Mouse (Mus musculus) left cerebral cortex, adult 2 months (tissue): Measurements from ENCODE around the gene Kcnk13. TPM values are rescaled to one million over a fixed set of nuclear protein-coding genes. Genes with fewer than 3 reads are reported as not detected.

Experiments used
- DNase-seq, 2 experiments: peaks; one replicate each; pipeline ENCODE4 v3.0.0; 2021 to 2022; ENCODE audit warnings: low spot score in 2 of 2, mixed read lengths in 1 of 2; ENCODE audit errors: extremely low spot score in 1 of 2
- H3K27ac ChIP-seq: fragments of 200-600 bp; 2 replicates; pipeline ENCODE4 v1.8.1; 2022
- H3K4me3 ChIP-seq: fragments of 200-600 bp; 2 replicates; pipeline ENCODE4 v1.8.1; 2022
- CTCF ChIP-seq: fragments of 200-600 bp; IDR thresholded peaks from 2 replicates; pipeline ENCODE4 v1.8.1; 2022; ENCODE audit warnings: antibody characterized with exemption, mild to moderate bottlenecking, moderate library complexity
- intact Hi-C: fragments of 180-260 bp; cut with DNase I; formaldehyde crosslinking; loops from one replicate; pipeline ENCODE4 v1.15.1; 2025
- total RNA-seq, 2 experiments: library from RNA; stranded (reverse); gene quantifications; 2 replicates each; pipeline ENCODE4 v1.2.3; 2021

Gene Kcnk13
- total RNA-seq, 2 experiments from 2014 or later = 6.8 to 10.4 TPM

DNA sequence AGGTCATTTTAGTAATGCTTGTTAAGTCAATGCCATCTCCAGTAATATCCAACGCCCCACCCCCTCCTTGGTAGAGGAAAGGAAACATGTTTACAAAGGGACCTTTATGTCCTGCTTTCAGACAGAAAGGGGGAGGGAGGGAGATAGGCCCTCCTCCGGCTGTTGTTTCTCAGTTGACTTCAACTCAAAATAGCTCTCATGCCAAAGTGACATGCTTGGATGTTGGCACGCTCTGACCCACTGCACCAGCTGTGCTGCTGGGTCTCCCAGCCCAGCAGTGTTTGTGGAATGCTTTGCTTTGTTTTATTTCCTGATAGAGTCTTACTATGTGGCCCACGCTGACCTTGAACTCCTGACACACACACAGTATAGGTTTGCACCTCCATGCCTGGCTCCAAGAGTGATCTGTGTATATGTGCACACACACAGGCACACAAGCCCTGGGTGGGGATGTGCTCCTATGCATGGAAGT, 108.9 kb downstream of the Kcnk13 start:
- intact Hi-C loops = no loop called here
- Histone ChIP-seq H3K27ac (peak overlapping the region; percentile 21; the same call in 1 of the 2 replicates), H3K4me3 (no peak overlapping the region)
- no peak for TF ChIP-seq CTCF
- DNase-seq = peak in 1 of 2 experiments; percentile 17

DNA sequence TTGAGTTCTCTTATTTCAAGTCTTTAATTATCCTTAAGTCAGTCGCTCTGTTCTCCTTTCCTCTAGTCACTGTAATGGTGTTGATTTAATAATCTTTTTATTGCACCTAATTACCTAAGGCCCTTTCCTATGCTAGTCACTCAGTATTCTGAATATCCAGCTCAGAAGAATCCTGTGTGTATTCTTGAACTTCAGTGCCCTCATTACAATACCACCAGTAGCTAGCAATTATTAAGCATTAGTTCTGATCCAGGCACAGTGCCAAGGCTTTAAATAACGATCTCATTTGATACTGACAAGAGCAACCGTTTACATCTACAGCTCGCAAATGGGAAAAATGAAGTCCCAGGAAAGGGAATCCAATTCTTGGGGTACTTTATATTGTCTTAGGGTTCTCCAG, 111.4 kb downstream of the Kcnk13 start:
- Histone ChIP-seq H3K4me3 (no peak overlapping the region), H3K27ac (no peak overlapping the region)
- intact Hi-C loops = no loop called here
- no peak for DNase-seq
- no peak for TF ChIP-seq CTCF

DNA sequence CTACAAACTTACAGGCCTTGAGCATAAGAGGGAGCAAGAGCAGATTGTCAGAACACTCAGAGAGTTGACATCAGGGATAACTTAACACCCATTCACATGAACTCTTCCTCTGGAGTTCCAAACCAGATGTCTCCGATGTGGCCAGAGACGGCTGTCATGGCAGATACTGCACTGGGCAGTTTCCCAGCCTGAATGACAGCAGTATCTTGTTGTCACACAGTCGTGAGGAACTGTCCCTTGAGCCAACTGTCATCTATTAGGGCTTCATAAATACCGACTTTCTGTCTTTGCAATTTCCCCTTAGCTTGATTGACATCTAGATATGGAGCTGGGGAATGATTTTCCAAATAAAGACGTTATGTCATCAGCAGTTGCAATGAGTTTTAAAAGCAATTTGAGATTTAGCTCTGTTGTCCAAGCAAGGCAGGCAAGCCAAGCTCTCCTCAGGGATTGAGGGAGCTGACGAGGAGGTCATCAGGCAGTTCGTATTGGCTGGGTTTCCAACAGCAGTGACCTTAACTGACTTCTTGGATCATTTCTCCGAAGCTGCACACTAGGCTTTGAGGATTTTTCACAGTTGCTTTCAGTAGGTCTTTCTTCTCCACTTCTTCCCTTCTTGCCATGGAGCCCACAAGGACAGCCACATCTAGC, 115.5 kb downstream of the Kcnk13 start:
- TF ChIP-seq CTCF = no peak
- no peak overlapping the region for H3K27ac ChIP-seq
- H3K4me3 ChIP-seq = no peak overlapping the region
- intact Hi-C loops = no loop called here
- DNase-seq = no peak

DNA sequence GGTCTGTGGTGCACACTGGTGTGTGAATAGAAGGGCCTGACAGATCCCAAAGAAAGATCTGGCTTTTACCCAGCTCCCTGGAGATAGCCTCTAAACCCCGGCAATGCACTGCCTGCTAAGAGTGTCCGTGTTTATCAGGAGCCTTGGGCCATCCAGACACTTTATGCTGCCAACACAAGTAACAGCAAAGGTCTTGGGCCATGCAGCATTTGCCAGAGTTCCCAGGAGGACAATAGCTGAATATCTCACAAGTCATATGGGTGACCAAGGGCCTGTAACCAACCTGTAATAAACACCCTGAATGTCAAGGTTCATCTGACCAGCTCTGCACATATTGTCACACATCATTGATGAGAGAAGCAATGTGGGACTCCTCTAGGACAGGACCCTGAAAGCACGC, 123.7 kb downstream of the Kcnk13 start:
- intact Hi-C loops = no loop called here
- H3K4me3 ChIP-seq = no peak overlapping the region
- no peak overlapping the region for H3K27ac ChIP-seq
- no peak for DNase-seq
- TF ChIP-seq CTCF = no peak

DNA sequence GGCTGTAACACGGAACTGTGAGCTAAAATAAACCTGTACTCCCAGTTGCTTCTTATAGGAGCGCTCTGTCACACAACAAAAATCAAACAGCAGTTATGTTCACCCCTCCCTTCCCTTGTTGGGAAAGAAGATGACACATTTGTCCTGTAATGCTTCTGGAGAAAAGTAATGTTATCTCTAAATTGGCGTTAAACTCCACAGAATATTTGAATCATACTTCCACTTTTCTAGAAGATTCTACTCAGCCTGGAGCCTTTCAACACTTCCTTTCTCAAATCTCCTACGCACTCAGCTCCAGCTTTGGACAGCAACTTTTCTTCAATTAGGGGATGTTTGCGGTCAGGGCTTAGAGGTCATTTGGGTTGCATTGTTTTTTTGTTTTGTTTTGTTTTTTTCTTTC, 125.0 kb downstream of the Kcnk13 start:
- Histone ChIP-seq H3K27ac (no peak overlapping the region), H3K4me3 (no peak overlapping the region)
- intact Hi-C loops = no loop called here
- DNase-seq = no peak
- TF ChIP-seq CTCF = no peak

DNA sequence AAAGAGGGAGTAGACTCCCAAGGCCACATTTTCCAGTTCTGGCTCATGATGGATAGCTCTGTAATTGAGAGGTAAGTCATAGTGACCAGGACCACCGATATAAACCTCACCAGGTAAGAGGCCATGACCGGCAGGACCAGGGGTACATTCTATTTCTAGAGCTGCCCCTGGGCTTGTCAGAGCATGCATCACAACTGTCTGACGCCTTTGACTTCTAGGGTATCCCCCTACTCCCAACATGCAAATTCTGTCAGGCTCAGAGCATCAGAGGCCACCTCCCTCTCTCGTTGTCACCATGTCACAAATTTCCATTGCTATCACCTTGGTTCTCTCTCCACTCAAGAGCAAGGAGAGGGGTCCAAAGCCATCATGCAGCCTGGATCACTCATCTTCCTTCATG, 126.5 kb downstream of the Kcnk13 start:
- no peak for TF ChIP-seq CTCF
- intact Hi-C loops = no loop called here
- Histone ChIP-seq H3K27ac (no peak overlapping the region), H3K4me3 (no peak overlapping the region)
- DNase-seq = no peak

DNA sequence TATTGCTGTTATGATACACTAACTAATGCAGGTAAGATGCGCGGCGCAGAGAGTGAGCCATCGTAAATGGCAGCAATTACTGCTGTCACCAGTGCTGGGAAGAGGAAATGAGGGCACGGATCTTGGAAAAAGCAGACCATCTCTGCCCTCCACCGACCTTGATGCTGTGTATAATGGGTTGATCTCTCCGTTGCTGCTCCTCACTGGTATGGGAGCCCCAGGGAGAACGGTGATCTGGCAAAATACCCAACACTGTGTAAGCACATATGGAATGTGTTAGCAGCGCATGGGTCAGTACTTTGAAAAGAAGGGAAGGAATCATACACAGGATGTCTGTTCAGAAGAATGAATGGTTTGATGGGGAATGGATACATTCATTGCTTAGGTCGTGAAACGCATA, 128.7 kb downstream of the Kcnk13 start:
- intact Hi-C loops = no loop called here
- Histone ChIP-seq H3K27ac (no peak overlapping the region), H3K4me3 (no peak overlapping the region)
- no peak for TF ChIP-seq CTCF
- no peak for DNase-seq

DNA sequence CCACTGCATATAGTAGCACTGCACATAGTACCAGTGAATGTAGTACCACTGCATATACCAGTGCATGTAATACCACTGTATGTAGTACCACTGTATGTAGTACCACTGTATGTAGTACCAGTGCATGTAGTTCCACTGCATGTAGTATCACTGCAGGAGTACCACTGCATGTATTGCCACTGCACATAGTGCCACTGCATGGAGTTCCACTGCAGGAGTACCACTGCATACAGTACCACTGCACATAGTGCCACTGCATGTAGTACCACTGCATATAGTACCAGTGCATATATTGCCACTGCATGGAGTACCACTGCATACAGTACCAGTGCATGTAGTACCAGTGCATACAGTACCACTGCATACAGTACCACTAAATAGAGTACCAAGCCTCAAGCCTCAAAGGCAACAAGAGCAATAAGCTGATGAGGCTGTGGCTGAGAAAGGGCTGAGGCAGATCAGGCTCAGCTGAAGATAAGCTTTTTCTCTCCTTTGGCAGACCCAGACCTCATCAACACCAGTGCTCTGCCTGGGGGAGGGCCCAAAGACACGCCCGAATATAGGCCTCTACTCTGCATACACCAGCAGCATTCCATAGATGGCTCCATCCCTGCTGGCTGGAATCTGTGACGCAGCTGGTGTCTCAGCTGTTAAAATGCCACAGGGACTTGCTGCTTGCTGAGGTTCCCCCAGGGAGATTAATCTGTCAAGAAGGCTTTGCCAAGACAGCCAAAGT, 135.8 kb downstream of the Kcnk13 start:
- H3K4me3 ChIP-seq = no peak overlapping the region
- no peak for DNase-seq
- intact Hi-C loops = no loop called here
- no peak; the same call in 1 of the 2 replicates for TF ChIP-seq CTCF
- no peak overlapping the region for H3K27ac ChIP-seq

DNA sequence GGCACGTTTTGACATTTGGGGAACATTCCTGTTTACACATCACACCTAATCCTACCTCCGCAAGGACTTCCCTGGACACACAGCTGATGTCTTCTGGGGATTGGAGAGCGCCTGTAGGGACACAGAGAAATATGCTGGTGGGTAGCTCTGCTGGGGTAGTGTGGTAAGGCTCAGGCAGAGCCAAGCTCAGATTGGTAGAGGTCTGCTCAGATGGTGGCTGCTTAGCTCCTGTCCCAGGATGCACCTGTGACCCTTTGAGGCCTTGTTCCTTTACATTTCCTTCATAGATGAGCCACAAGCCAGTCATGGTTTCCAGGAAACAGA, 136.4 kb downstream of the Kcnk13 start:
- H3K27ac ChIP-seq = no peak overlapping the region
- intact Hi-C loops = no loop called here
- no peak for DNase-seq
- H3K4me3 ChIP-seq = no peak overlapping the region
- TF ChIP-seq CTCF = no peak

DNA sequence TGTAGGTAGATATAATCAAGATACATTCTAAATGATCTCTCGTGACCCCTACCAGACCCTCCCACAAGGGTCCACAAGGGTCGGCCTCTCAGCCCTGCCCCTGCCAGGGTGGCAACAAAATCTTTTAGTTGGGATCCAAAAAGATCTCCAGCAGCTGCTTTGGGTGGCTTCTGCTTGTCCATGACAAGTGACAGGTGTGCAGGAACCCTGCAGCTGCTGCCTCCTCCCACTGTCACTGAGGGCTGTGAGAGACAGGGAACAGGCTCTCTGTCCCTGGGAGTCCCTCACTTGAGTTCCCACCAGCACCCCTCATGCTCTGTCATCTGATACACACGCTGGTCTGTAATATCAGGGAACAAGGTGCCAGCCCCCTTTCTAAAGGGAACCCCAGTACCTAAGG, 137.4 kb downstream of the Kcnk13 start:
- intact Hi-C loops = no loop called here
- no peak for TF ChIP-seq CTCF
- Histone ChIP-seq H3K4me3 (no peak overlapping the region), H3K27ac (no peak overlapping the region)
- no peak for DNase-seq

DNA sequence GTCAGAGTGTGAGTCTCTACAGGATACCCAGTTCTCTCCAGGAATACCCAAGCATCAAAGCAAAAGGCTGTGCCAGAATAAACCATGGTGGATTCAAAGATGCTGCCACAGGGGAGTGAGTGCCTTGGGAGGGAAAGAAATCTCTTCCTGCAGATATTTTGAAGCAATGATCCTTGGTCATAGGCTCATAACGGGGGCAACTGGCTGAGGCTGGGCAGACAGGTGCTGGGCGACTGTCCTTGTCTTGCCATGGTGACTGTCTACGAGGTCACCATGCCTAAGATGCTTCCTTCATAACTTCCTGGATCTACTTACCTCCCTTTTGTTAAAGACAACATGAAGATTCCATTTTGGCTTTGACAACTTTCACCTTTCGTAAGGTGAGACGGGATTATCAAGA, 140.2 kb downstream of the Kcnk13 start:
- intact Hi-C loops = loop anchor here (2.0 kb wide), 1 partner anchor 140 kb away; the partner anchor contains the start of gene Kcnk13
- no peak for TF ChIP-seq CTCF
- no peak for DNase-seq
- Histone ChIP-seq H3K27ac (no peak overlapping the region), H3K4me3 (no peak overlapping the region)

DNA sequence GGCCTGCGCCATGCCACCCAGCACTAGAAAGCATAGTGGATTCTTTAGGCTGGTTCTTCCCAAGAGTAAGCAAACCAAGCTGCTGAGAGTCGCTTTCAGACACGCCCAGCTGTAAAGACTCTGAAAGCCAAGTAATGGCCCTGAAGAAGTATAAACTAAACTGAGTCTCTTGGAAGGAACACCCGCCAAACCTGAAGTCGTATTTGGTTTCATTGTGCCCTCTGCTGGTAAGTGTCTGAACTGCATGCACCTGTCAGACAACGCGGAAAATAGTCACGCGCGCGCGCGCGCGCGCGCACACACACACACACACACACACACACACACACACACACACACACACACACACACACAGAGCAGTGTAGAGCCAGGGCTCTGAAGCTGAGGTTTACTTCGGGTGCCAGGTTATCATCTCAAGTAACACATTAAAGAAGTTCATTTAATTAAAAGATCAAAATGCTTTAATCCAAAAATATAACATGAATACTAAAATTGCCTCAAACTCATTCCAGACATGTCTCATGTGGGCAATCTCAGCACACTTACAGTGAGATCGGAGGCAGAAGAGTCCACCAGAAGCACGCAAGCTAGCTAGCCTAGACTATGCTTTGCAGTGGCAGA, 142.1 kb downstream of the Kcnk13 start:
- H3K4me3 ChIP-seq = no peak overlapping the region
- intact Hi-C loops = loop anchor here (1.0 to 5.0 kb wide), 3 partner anchors 153 to 1024 kb away; no protein-coding TSS in a partner anchor
- DNase-seq = peak; percentile 77 to 83
- H3K27ac ChIP-seq = no peak overlapping the region
- TF ChIP-seq CTCF = peak; percentile 65
